Mouse (Mus musculus) naive thymus-derived CD4-positive, alpha-beta T cell, adult 5 months (primary cell): ENCODE results near the gene Ica1. TPM values are rescaled to one million over a fixed set of nuclear protein-coding genes. Genes with fewer than 3 reads are reported as not detected.

Experiments
- polyA plus RNA-seq: library from polyadenylated mRNA; unstranded; fragments of 100-300 nt; shearing (Covaris generic); gene quantifications from one replicate; pipeline ENCODE4 v1.2.1, GENCODE M21; 2017

Ica1 gene
- not detected for polyA plus RNA-seq

DNA sequence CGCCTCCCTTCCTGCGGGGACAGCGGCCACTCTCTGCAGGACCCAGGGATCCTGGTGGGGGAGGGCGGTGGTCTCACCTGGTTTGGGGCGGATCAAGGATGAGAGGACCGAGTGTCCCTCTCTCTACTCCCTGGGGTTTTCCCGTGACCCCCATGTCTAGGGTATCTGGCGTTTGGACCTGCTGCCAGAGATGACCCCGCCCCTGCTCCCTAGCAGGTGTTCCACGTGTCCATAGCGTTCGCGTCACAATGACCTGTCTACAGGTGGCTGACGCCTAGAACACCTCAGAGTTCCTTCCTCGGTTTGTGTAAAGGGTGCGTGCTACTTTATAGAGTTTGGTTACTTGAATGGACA lies at the start of gene Ica1:
Gene Ica1, minus strand, starts transcription at position 193 of the 354 bp plus-strand sequence.

Other genes starting within 250 kb of the Ica1 start
- not detected for gene Nxph1, start 169.9 kb upstream of the Ica1 start, polyA plus RNA-seq